ENCODE assay signal across 8 mouse cellular contexts in genomic region chr1:87846801-87847474, GRCm38 (mm10). TPM values are rescaled to one million over a fixed set of nuclear protein-coding genes. Genes with fewer than 3 reads are reported as not detected.
DNase-seq lines count a peak whose midpoint lies in the region; ATAC-seq and TF ChIP-seq lines count a peak whose summit lies in the region.

No protein-coding gene starts in this region.

- no peaks in the 10 kb centered on the region for H3K27me3 ChIP-seq in hindbrain, embryonic 10.5 days (ENCODE audit: insufficient read depth, poor library complexity, severe bottlenecking)
- H3K27me3 ChIP-seq in hindbrain, embryonic 12.5 days: no peaks in the 10 kb centered on the region
- no peaks in the 10 kb centered on the region for H3K27me3 ChIP-seq in limb, embryonic 14.5 days (ENCODE audit: control insufficient read depth, insufficient read depth, low read length)

- no peak overlapping the region for H3K9ac ChIP-seq in hindbrain, embryonic 12.5 days
- no peak overlapping the region for H3K9ac ChIP-seq in limb, embryonic 14.5 days (ENCODE audit: low read depth, low read length, severe bottlenecking)

- TF ChIP-seq CTCF in bone marrow macrophage, adult 2 months (IDR thresholded peaks at IDR 0.05; ENCODE audit: low read depth, low read length): no peak

- no peak overlapping the region for H3K4me2 ChIP-seq in hindbrain, embryonic 12.5 days (replicated peaks)
- H3K4me2 ChIP-seq in limb, embryonic 14.5 days (replicated peaks; ENCODE audit: low read depth, low read length, severe bottlenecking): no peak overlapping the region

- 0 out of 2 replicates have a peak overlapping the region, but pooled peaks have one; percentile 30 for H3K27ac ChIP-seq in hindbrain, embryonic 10.5 days
- no peak overlapping the region for H3K27ac ChIP-seq in hindbrain, embryonic 12.5 days
- peak overlapping the region; percentile 99 for H3K27ac ChIP-seq in bone marrow macrophage, adult 2 months (ENCODE audit: insufficient read depth, low read depth, low read length)
- H3K27ac ChIP-seq in limb, embryonic 14.5 days (replicated peaks; ENCODE audit: low read depth, low read length): peak overlapping the region; percentile 48

- no peak for TF ChIP-seq POLR2A in bone marrow macrophage, adult 2 months (IDR thresholded peaks at IDR 0.05; ENCODE audit: borderline replicate concordance, low read depth, low read length)
- no peak for TF ChIP-seq POLR2A in limb, embryonic 14.5 days (IDR thresholded peaks at IDR 0.05; ENCODE audit: borderline replicate concordance, extremely low read depth, insufficient read depth, insufficient read length)

- H3K9me3 ChIP-seq in hindbrain, embryonic 10.5 days: no peaks in the 10 kb centered on the region
- no peaks in the 10 kb centered on the region for H3K9me3 ChIP-seq in hindbrain, embryonic 12.5 days (replicated peaks)
- no peaks in the 10 kb centered on the region for H3K9me3 ChIP-seq in limb, embryonic 14.5 days (ENCODE audit: control insufficient read depth, low read length)

- intact Hi-C loops in heart, postnatal 10 days (cut with DNase I): no loop called here

- ATAC-seq in hindbrain, embryonic 12.5 days (ENCODE audit: low FRiP score): no peak
- peak; percentile 78 for ATAC-seq in limb, embryonic 14.5 days (ENCODE audit: low FRiP score, low read depth)
- ATAC-seq in neutrophil, adult 5-6 weeks (ENCODE audit: extremely low read depth, insufficient number of reproducible peaks, low FRiP score, poor library complexity, severe bottlenecking): peak; percentile 75

- no peaks in the 10 kb centered on the region for H3K36me3 ChIP-seq in hindbrain, embryonic 10.5 days
- H3K36me3 ChIP-seq in hindbrain, embryonic 12.5 days: no peaks in the 10 kb centered on the region
- no peaks in the 10 kb centered on the region for H3K36me3 ChIP-seq in limb, embryonic 14.5 days (ENCODE audit: control insufficient read depth, insufficient read depth, low read length)

- WGBS in hindbrain, embryonic 10.5 days: 37% methylated on average over 2 of the region's 2 CpGs
- WGBS in hindbrain, embryonic 12.5 days: 56% methylated on average over 2 of the region's 2 CpGs
- whole genome bisulfite sequencing in limb, embryonic 14.5 days: 4% methylated on average over 2 of the region's 2 CpGs

- H3K4me3 ChIP-seq in hindbrain, embryonic 10.5 days: no peak overlapping the region
- H3K4me3 ChIP-seq in hindbrain, embryonic 12.5 days: no peak overlapping the region
- H3K4me3 ChIP-seq in bone marrow macrophage, adult 2 months (ENCODE audit: insufficient read depth, low read length): no peak overlapping the region
- no peak overlapping the region for H3K4me3 ChIP-seq in limb, embryonic 14.5 days (replicated peaks; ENCODE audit: low read length)

- peak; percentile 40 for DNase-seq in hindbrain, embryonic 10.5 days (ENCODE audit: low spot score)
- DNase-seq in heart, postnatal 10 days: peak; percentile 59 to 70
- DNase-seq in limb, embryonic 14.5 days (ENCODE audit: low spot score): peak; percentile 56
- no peak for DNase-seq in right cerebral cortex, adult 18-20 months
- DNase-seq in cerebellum, postnatal 4 days (ENCODE audit: low spot score in 2 of 2): no peak

- H3K4me1 ChIP-seq in hindbrain, embryonic 10.5 days (replicated peaks): peaks cover 13% of the 10 kb centered on the region; the same call in 1 of the 2 replicates
- 0 out of 2 replicates have a peak, but pooled peaks cover 5% of the 10 kb centered on the region for H3K4me1 ChIP-seq in hindbrain, embryonic 12.5 days
- peaks cover 50% of the 10 kb centered on the region for H3K4me1 ChIP-seq in bone marrow macrophage, adult 2 months (ENCODE audit: control insufficient read depth, insufficient read depth, low read length)
- peaks cover 17% of the 10 kb centered on the region for H3K4me1 ChIP-seq in limb, embryonic 14.5 days (ENCODE audit: control insufficient read depth, insufficient read depth, low read length)

RNA-seq across cellular contexts. Expression of gene Dgkd, which starts 6.1 kb away (rescaled TPM):
- polyA plus RNA-seq in hindbrain, embryonic 10.5 days (2016; fragmentation: Nextera tagmentation; extraction: Ambion mirVana): 32.6 and 33.6 TPM in 2 replicates
- 37.0 and 39.1 TPM in 2 replicates for polyA plus RNA-seq in hindbrain, embryonic 12.5 days (2016; fragmentation: Nextera tagmentation; extraction: Ambion mirVana)
- polyA plus RNA-seq in bone marrow macrophage, adult 2 months (2012; ENCODE audit: insufficient read depth, insufficient read length, missing spikeins): 91.0 and 100 TPM in 2 replicates
- 10 to 100 TPM; 56.9 to 62.1 TPM for total RNA-seq in heart, postnatal 10 days (2021)
- polyA plus RNA-seq in limb, embryonic 14.5 days (2012; rRNA removed): 35.5 and 38.7 TPM in 2 replicates
- 26.7 and 30.2 TPM in 2 replicates for polyA plus RNA-seq in limb, embryonic 14.5 days (2014; fragmentation: Nextera tagmentation; extraction: Ambion mirVana)
- total RNA-seq in neutrophil, adult 5-6 weeks (2017): 254 and 301 TPM in 2 replicates

RNA-seq across cellular contexts. Expression of gene Sag, which starts 43.5 kb away (rescaled TPM):
- 2.5 and 3.3 TPM in 2 replicates for polyA plus RNA-seq in hindbrain, embryonic 10.5 days (2016; fragmentation: Nextera tagmentation; extraction: Ambion mirVana)
- polyA plus RNA-seq in hindbrain, embryonic 12.5 days (2016; fragmentation: Nextera tagmentation; extraction: Ambion mirVana): 2.4 and 2.5 TPM in 2 replicates
- 0.93 and 1.2 TPM in 2 replicates for polyA plus RNA-seq in bone marrow macrophage, adult 2 months (2012; ENCODE audit: insufficient read depth, insufficient read length, missing spikeins)
- total RNA-seq in heart, postnatal 10 days (2021): under 1 TPM; 0.37 to 0.41 TPM
- 1.0 and 1.6 TPM in 2 replicates for polyA plus RNA-seq in limb, embryonic 14.5 days (2012; rRNA removed)
- 2.1 and 2.7 TPM in 2 replicates for polyA plus RNA-seq in limb, embryonic 14.5 days (2014; fragmentation: Nextera tagmentation; extraction: Ambion mirVana)
- 6.3 and 8.0 TPM in 2 replicates for total RNA-seq in neutrophil, adult 5-6 weeks (2017)

Comparison
In these comparisons a context has a peak if more than half of its experiments do, and no peak if none do; other contexts are left out.
1. DNase-seq: peak in hindbrain, embryonic 10.5 days (single experiment), heart, postnatal 10 days (2 of 2) and limb, embryonic 14.5 days (single experiment); none in right cerebral cortex, adult 18-20 months (single experiment) and cerebellum, postnatal 4 days (0 of 2).